Mouse (Mus musculus): Measurements from ENCODE around the gene Trpt1. TPM values are rescaled to one million over a fixed set of nuclear protein-coding genes. Genes with fewer than 3 reads are reported as not detected.

Trpt1 gene
- polyA plus RNA-seq, 1 experiment: 5.1 TPM

DNA sequence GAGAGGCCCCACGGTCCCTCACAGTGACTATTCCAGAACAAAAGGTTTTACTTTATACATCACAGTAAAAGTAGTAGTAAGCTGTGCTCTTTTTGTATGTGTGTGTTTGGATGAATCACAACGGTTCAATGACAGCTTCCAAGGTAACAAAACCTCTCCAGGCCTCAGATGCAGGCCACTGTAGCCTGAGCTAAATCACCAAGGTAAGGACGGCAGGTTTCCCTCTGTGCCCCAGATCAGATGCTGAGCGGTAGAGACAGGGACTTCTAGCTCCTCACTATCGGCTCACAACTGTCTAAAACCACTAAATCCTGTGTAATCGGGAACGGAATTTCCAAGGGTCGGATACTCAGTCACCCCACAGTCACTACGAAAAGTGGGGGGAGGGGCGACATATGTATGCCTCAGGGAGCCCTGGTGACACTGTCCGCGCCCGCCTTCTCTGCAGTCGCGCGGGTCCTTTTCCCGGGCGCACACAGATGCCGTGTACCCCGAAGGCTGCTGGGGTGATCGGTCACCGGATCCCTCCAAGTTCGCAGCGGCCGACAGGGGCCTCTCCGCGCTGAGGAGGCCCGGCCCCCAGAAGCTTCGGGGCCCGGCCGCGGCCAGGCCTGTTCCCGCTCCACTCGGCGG, 43.3 kb downstream of the Trpt1 start:
- TF ChIP-seq CTCF (IDR thresholded peaks at IDR 0.05; ENCODE audit: borderline replicate concordance, insufficient read depth, low read length) (no peak), POLR2A (IDR thresholded peaks at IDR 0.05; ENCODE audit: low read depth, low read length) (no peak)
- Histone ChIP-seq H3K27ac (ENCODE audit: insufficient read depth, low read length) (peak overlapping the region; percentile 20; the same call in 1 of the 2 replicates), H3K4me3 (ENCODE audit: insufficient read depth, low read length) (peak overlapping the region; percentile 97), H3K4me1 (ENCODE audit: control insufficient read depth, insufficient read depth, low read length) (peaks cover 13% of the 10 kb centered on the region)

DNA sequence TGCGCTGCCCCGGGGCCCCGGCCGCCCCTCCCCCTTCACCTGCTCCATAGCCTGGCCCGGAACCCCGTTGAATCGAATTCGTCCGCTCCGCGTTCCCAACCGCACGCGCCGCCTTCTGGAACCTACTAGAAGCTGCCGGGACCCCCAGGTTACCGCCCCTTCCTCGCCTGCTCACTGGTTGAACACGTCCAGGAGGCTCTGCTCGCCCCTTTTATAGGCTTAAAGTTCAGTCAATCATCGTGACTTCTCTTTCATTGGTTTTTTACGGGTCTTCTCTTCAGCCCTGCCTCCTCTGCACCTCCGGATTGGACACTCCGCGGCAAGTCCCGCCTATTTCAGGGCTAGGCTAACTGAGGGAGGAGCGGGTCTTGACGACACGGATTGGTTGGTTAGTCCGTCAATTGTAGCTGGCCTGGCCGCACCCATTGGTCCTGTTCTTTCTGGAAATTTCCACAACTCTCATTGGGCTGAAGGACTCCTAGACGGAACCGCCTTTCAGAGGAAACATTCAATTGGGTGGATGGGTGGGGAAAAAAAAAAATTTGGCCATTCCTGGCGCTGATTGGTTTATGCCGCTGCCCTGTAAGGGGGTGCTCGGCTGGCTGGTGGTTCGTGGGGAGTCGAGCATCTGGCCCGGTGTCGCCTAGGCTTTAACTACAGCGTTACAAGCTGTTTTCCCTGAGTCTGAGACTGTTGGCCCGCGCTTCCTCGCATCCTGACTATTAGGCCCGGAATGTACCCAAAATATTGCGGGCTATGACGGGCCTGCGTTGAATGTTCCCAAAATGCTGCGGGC, 44.1 kb downstream of the Trpt1 start, which contains the start of gene Stip1:
Gene Stip1 (minus strand): TSS at position 127 of the 796 bp plus-strand sequence.
- H3K4me3 ChIP-seq (ENCODE audit: insufficient read depth, low read length): peak within 1 kb of the TSS; percentile 97
- TF ChIP-seq CTCF (IDR thresholded peaks at IDR 0.05; ENCODE audit: borderline replicate concordance, insufficient read depth, low read length): no peak
- TF ChIP-seq POLR2A (IDR thresholded peaks at IDR 0.05; ENCODE audit: low read depth, low read length): peak; percentile 95
- H3K4me1 ChIP-seq (ENCODE audit: control insufficient read depth, insufficient read depth, low read length): peaks cover 20% of the 10 kb centered on the region
- peak within 1 kb of the TSS; percentile 88 for H3K27ac ChIP-seq (ENCODE audit: insufficient read depth, low read length)

DNA sequence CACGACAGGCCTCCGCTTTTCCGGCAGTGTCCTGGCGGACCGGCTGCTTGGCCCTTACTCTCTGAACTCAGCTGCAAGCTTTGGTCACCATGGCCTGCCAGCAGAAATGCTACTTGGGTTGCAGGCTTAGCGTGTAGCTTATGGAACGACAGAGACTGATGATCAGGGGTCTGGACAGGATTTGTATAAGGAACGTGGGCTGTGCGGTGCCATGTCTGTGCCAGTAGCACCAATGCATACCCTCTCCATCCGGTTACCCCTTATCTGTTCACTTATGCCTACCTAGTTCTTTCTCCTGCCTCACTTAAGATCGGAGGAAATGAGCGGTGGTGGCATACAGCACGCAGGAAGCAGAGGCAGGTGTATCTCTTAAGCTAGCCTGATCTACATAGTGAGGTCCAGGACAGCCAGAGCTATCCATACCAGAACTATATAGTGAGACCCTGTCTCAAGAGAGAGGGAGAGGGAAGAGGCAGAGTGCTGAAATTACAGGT, 44.8 kb downstream of the Trpt1 start:
- Histone ChIP-seq H3K4me1 (ENCODE audit: control insufficient read depth, insufficient read depth, low read length) (peaks cover 20% of the 10 kb centered on the region), H3K27ac (ENCODE audit: insufficient read depth, low read length) (peak overlapping the region; percentile 88), H3K4me3 (ENCODE audit: insufficient read depth, low read length) (peak overlapping the region; percentile 34)
- TF ChIP-seq CTCF (IDR thresholded peaks at IDR 0.05; ENCODE audit: borderline replicate concordance, insufficient read depth, low read length) (no peak), POLR2A (IDR thresholded peaks at IDR 0.05; ENCODE audit: low read depth, low read length) (no peak; the same call in none of the 2 replicates)

DNA sequence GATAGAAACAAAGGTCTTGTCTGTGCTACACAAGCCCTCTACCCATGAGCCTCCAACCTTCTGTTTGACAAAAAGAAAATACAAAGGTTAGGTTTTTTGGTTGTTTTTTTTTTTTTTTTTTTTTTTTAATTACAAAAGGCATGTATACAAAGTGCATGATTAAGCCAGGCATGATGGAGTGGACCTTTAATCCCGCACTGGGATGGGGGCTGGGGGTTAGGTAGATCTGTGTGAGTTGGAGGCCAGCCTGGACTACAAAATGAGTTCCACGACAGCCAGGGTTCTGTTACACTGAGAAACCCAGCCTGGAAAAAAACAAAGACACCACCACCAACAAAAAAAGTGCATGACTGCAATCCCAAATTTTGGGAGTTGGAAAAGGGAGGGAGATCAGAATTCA, 45.2 kb downstream of the Trpt1 start:
- peaks cover 20% of the 10 kb centered on the region for H3K4me1 ChIP-seq (ENCODE audit: control insufficient read depth, insufficient read depth, low read length)
- H3K27ac ChIP-seq (ENCODE audit: insufficient read depth, low read length): peak overlapping the region; percentile 88; the same call in 1 of the 2 replicates

DNA sequence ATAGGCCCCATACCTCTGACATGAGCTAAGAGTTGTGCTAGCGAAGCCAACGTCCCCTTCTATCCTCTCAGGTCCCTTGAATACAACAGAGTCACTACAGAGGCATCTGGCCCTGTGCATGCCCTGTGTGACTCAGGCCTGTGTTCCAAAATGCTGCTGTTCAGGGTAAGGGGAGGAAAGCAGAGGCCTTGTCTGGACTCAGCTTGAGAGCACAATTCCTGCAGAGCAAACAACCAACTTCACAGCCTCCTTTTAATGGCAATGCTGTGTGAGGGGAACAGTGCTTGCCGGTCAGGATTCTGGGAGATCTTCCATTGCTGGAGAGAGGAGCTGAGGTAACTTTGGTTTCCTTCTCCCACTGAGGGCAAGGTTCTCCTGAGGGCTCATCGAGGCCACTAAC, 48.3 kb downstream of the Trpt1 start:
- peak overlapping the region; percentile 50 for H3K27ac ChIP-seq (ENCODE audit: insufficient read depth, low read length)
- TF ChIP-seq POLR2A (IDR thresholded peaks at IDR 0.05; ENCODE audit: low read depth, low read length): no peak
- no peak for TF ChIP-seq CTCF (IDR thresholded peaks at IDR 0.05; ENCODE audit: borderline replicate concordance, insufficient read depth, low read length)
- H3K4me1 ChIP-seq (ENCODE audit: control insufficient read depth, insufficient read depth, low read length): peaks cover 15% of the 10 kb centered on the region
- no peak overlapping the region for H3K4me3 ChIP-seq (ENCODE audit: insufficient read depth, low read length)

More for the DNA sequence above, 45.2 kb downstream of the Trpt1 start:
- TF ChIP-seq POLR2A (IDR thresholded peaks at IDR 0.05; ENCODE audit: low read depth, low read length): no peak
- TF ChIP-seq CTCF (IDR thresholded peaks at IDR 0.05; ENCODE audit: borderline replicate concordance, insufficient read depth, low read length): no peak
- H3K4me3 ChIP-seq (ENCODE audit: insufficient read depth, low read length): no peak overlapping the region

DNA sequence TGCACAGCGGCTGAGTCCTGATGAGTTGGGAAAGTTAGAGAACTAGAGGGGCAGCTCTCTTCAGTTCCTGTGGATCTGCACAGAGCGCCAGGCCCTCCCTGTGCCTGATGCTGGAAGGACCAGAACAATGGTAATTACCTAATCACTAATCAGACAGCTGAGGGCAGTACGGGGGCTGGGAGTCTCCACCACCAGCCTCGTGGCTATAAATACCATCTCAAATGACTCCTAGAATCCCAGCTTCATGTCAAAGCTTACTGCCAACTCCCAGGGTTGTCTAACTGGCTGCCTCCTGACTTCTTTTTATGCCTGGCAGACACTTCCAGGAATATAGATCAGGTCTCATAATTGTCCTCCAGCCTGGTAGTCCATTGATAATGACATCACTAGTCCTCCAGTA, 48.8 kb downstream of the Trpt1 start:
- peak overlapping the region; percentile 50 for H3K27ac ChIP-seq (ENCODE audit: insufficient read depth, low read length)
- peaks cover 15% of the 10 kb centered on the region for H3K4me1 ChIP-seq (ENCODE audit: control insufficient read depth, insufficient read depth, low read length)
- no peak overlapping the region for H3K4me3 ChIP-seq (ENCODE audit: insufficient read depth, low read length)
- TF ChIP-seq POLR2A (IDR thresholded peaks at IDR 0.05; ENCODE audit: low read depth, low read length) (no peak), CTCF (IDR thresholded peaks at IDR 0.05; ENCODE audit: borderline replicate concordance, insufficient read depth, low read length) (no peak)

Other genes starting within 250 kb of the Trpt1 start
- 32.6 and 36.8 TPM in 2 replicates for gene Rps6ka4, start 155.5 kb upstream of the Trpt1 start, polyA plus RNA-seq (2011; ENCODE audit: insufficient read length, low read depth, missing spikeins)
- 0.18 TPM in 1 of 2 replicates, not detected in the other for gene Ccdc88b, start 137.9 kb upstream of the Trpt1 start, polyA plus RNA-seq (2011; ENCODE audit: insufficient read length, low read depth, missing spikeins)
- gene Trmt112, start 86.4 kb upstream of the Trpt1 start, polyA plus RNA-seq (2011; ENCODE audit: insufficient read length, low read depth, missing spikeins): 61.4 and 74.9 TPM in 2 replicates
- gene Prdx5, start 86.0 kb upstream of the Trpt1 start, polyA plus RNA-seq (2011; ENCODE audit: insufficient read length, low read depth, missing spikeins): 161 and 235 TPM in 2 replicates
- gene Esrra, start 74.3 kb upstream of the Trpt1 start, polyA plus RNA-seq (2011; ENCODE audit: insufficient read length, low read depth, missing spikeins): 18.6 and 19.7 TPM in 2 replicates
- 0.57 TPM in 1 of 2 replicates, not detected in the other for gene Catsperz, start 70.8 kb upstream of the Trpt1 start, polyA plus RNA-seq (2011; ENCODE audit: insufficient read length, low read depth, missing spikeins)
- gene Kcnk4, start 61.6 kb upstream of the Trpt1 start, polyA plus RNA-seq (2011; ENCODE audit: insufficient read length, low read depth, missing spikeins): not detected in 2 replicates
- 31.0 and 40.3 TPM in 2 replicates for gene Bad, start 54.3 kb upstream of the Trpt1 start, polyA plus RNA-seq (2011; ENCODE audit: insufficient read length, low read depth, missing spikeins)
- 26.5 and 26.7 TPM in 2 replicates for gene Gpr137, start 53.7 kb upstream of the Trpt1 start, polyA plus RNA-seq (2011; ENCODE audit: insufficient read length, low read depth, missing spikeins)
- 161 and 202 TPM in 2 replicates for gene Ppp1r14b, start 21.2 kb upstream of the Trpt1 start, polyA plus RNA-seq (2011; ENCODE audit: insufficient read length, low read depth, missing spikeins)
- gene Plcb3, start 19.7 kb upstream of the Trpt1 start, polyA plus RNA-seq (2011; ENCODE audit: insufficient read length, low read depth, missing spikeins): 56.2 and 69.3 TPM in 2 replicates
- 35.9 and 37.0 TPM in 2 replicates for gene Fkbp2, start 15.6 kb upstream of the Trpt1 start, polyA plus RNA-seq (2011; ENCODE audit: insufficient read length, low read depth, missing spikeins)
- 24.5 and 29.6 TPM in 2 replicates for gene Vegfb, start 8.5 kb upstream of the Trpt1 start, polyA plus RNA-seq (2011; ENCODE audit: insufficient read length, low read depth, missing spikeins)
- 15.0 and 22.2 TPM in 2 replicates for gene Dnajc4, start 3.6 kb upstream of the Trpt1 start, polyA plus RNA-seq (2011; ENCODE audit: insufficient read length, low read depth, missing spikeins)
- gene Nudt22, start within 50 bp of the Trpt1 start, polyA plus RNA-seq (2011; ENCODE audit: insufficient read length, low read depth, missing spikeins): 11.4 and 16.9 TPM in 2 replicates
- gene Fermt3, start 23.3 kb downstream of the Trpt1 start, polyA plus RNA-seq (2011; ENCODE audit: insufficient read length, low read depth, missing spikeins): 0.35 and 1.3 TPM in 2 replicates
- 192 and 195 TPM in 2 replicates for gene Stip1, start 43.8 kb downstream of the Trpt1 start, polyA plus RNA-seq (2011; ENCODE audit: insufficient read length, low read depth, missing spikeins)
- gene Macrod1, start 60.7 kb downstream of the Trpt1 start, polyA plus RNA-seq (2011; ENCODE audit: insufficient read length, low read depth, missing spikeins): 3.6 and 5.2 TPM in 2 replicates
- gene Flrt1, start 109.6 kb downstream of the Trpt1 start, polyA plus RNA-seq (2011; ENCODE audit: insufficient read length, low read depth, missing spikeins): 5.3 and 6.4 TPM in 2 replicates
- 116 and 134 TPM in 2 replicates for gene Otub1, start 210.2 kb downstream of the Trpt1 start, polyA plus RNA-seq (2011; ENCODE audit: insufficient read length, low read depth, missing spikeins)
- gene Cox8a, start 221.5 kb downstream of the Trpt1 start, polyA plus RNA-seq (2011; ENCODE audit: insufficient read length, low read depth, missing spikeins): 456 and 560 TPM in 2 replicates
- 23.4 and 24.8 TPM in 2 replicates for gene Naa40, start 245.1 kb downstream of the Trpt1 start, polyA plus RNA-seq (2011; ENCODE audit: insufficient read length, low read depth, missing spikeins)

Data from embryonic fibroblast, embryonic 13.5 days (primary cell).